Mouse (Mus musculus) thymus, adult 2 months (tissue): ENCODE results near the gene Snrpe.
A peak's percentile ranks its signal among the peaks of the same experiment; 100 is the strongest.

ENCODE experiments used
- CTCF ChIP-seq: fragments of 200-500 bp; IDR thresholded peaks from 2 replicates; pipeline ENCODE4 v1.5.1; 2012; ENCODE audit warnings: mild to moderate bottlenecking, control low read depth, low read length, moderate library complexity, borderline replicate concordance; ENCODE audit not compliant: control insufficient read depth, poor library complexity, insufficient read depth; ENCODE audit errors: extremely low read depth
- POLR2A ChIP-seq: fragments of 200-500 bp; IDR thresholded peaks from 2 replicates; pipeline ENCODE4 v1.6.1; 2012; ENCODE audit warnings: mild to moderate bottlenecking, low read length, control low read depth, moderate library complexity; ENCODE audit not compliant: control insufficient read depth, poor library complexity, insufficient read depth; ENCODE audit errors: extremely low read depth

DNA sequence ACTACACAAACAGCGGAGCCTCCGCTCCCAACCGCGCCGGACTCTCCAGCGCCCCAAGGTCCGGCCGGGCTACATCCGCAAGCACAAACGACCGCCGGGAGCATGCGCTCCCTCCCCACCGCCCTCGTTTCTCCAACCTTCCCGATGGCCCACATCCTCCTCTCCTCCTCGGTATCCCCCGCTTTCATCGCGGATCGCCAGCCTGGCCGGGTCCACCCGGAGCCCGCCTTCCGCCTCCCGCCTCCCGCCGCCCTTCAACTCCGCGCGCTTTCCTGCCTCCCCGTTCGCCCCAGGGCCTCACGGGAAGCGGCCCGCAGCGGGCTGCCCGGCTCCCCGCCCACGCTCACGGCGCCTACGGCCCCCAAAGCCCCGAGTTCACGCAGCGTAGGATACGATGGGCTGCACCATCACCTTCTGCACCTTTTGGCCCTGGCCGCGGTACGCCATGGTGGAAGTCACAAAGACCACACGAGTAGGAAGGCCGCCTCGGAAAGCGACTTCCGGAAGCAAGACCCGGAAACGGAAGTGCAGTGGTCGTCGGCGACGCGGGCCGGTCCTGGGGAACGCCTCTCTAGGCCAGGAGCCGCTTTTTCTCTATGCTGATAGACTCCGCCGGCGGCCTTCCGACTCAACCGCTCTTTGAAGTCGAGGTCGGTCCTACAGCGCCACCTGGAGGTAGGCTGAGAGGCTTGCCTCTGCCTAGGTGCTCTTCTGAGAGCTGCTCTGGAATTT lies at the start of gene Snrpe:
- TF ChIP-seq CTCF (peak; percentile 96), POLR2A (peak; percentile 63; the same call in 1 of the 2 replicates)
